Mouse (Mus musculus) C2C12 (cell line): ENCODE data around the gene Dpep3.

Source experiments
- CTCF ChIP-seq: IDR thresholded peaks from one replicate; pipeline ENCODE4 v1.5.1; 2011; ENCODE audit not compliant: control insufficient read depth, insufficient read depth, insufficient read length
- USF1 ChIP-seq: IDR thresholded peaks from one replicate; pipeline ENCODE4 v1.6.1; 2011; ENCODE audit warnings: low read depth, mild to moderate bottlenecking, control low read depth, moderate library complexity

DNA sequence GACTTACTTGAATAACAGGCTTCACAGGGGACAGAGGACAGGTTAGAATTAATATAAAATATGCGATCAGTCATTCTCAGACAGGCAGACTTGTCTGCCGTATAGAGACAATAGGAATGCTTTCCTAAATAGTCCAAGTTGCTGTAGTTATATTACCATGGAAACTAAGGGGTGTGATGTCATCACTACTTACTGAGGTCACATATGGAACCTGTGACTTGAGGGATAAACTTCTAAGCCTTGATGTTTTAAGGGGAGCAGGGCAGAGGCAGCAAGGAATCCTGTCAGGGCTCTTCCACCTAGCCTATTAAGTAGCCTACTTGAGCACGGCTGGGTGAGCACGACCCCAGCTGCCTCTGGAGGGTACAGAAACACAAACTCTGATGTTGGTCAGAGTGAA is 26.6 kb upstream of the Dpep3 start, which contains the start of gene Dpep2nb:
- no peak for TF ChIP-seq USF1
- TF ChIP-seq CTCF: no peak
